ENCODE assay signal across 11 mouse cellular contexts in genomic region chr8:117337188-117337587, GRCm38 (mm10).
"Had no signal": no experiment of that assay in that cellular context is flagged by ENCODE, and none has a peak within 500 bp of the region (broad histone marks: within the 10 kb centered on the region; RNA-seq: fewer than 3 reads in every experiment).

No protein-coding gene starts in this region.

- H3K4me2 ChIP-seq: limb, embryonic 12.5 days; midbrain, embryonic 12.5 days had no signal

- H3K9ac ChIP-seq: limb, embryonic 12.5 days; midbrain, embryonic 12.5 days had no signal

- DNase-seq: kidney, adult 8-10 months; kidney, postnatal 36 days; layer of hippocampus, adult 9-11 months; layer of hippocampus, postnatal 36 days; lung, adult 18-20 months; right cerebral cortex, postnatal 14 days; thymus, postnatal 4 days had no signal

- H3K27ac ChIP-seq: limb, embryonic 12.5 days; midbrain, embryonic 12.5 days; stomach, postnatal 0 days had no signal

- H3K36me3 ChIP-seq: limb, embryonic 12.5 days; midbrain, embryonic 12.5 days had no signal

- H3K4me3 ChIP-seq: limb, embryonic 12.5 days; midbrain, embryonic 12.5 days had no signal

- ATAC-seq: midbrain, embryonic 16.5 days had no signal

- H3K27me3 ChIP-seq: limb, embryonic 12.5 days; midbrain, embryonic 12.5 days had no signal

- H3K9me3 ChIP-seq: limb, embryonic 12.5 days; midbrain, embryonic 12.5 days had no signal
